Mouse (Mus musculus) left cerebral cortex, adult 2 months (tissue): Measurements from ENCODE around the gene Nusap1. TPM values are rescaled to one million over a fixed set of nuclear protein-coding genes. Genes with fewer than 3 reads are reported as not detected.
"Not testable (repeated sequence)": the region's sequence is repeated elsewhere in the genome, so short reads cannot be mapped to it uniquely, and the experiment has no call there.

ENCODE experiments used
- DNase-seq, 2 experiments: peaks; one replicate each; pipeline ENCODE4 v3.0.0; 2021 to 2022; ENCODE audit warnings: low spot score in 2 of 2, mixed read lengths in 1 of 2; ENCODE audit errors: extremely low spot score in 1 of 2
- H3K27ac ChIP-seq: fragments of 200-600 bp; 2 replicates; pipeline ENCODE4 v1.8.1; 2022
- H3K4me3 ChIP-seq: fragments of 200-600 bp; 2 replicates; pipeline ENCODE4 v1.8.1; 2022
- CTCF ChIP-seq: fragments of 200-600 bp; IDR thresholded peaks from 2 replicates; pipeline ENCODE4 v1.8.1; 2022; ENCODE audit warnings: antibody characterized with exemption, mild to moderate bottlenecking, moderate library complexity
- intact Hi-C: fragments of 180-260 bp; cut with DNase I; formaldehyde crosslinking; loops from one replicate; pipeline ENCODE4 v1.15.1; 2025
- total RNA-seq, 2 experiments: library from RNA; stranded (reverse); gene quantifications; 2 replicates each; pipeline ENCODE4 v1.2.3; 2021

The Nusap1 gene
- total RNA-seq, 2 experiments from 2014 or later: 0.26 to 0.29 TPM

DNA sequence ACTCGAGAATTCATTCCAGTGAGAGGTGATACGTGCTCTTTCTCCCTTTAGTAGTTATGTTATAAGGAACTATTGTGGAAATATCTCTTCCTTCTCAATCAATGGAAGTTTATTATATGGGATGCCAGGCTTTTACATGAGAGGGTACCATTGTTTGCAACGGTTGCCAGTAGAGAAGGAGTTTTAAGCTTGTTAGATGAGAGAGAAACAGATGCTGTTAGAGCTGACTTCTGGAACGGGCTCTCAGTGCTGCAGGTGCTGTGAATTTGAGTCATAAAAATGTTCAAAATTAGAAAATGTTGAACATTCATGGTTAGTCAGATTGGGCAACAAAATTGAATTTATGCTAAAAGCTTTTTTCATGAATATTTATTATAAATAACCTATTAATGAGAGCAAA is 17.1 kb upstream of the Nusap1 start:
- peak overlapping the region; percentile 72 for H3K27ac ChIP-seq
- intact Hi-C loops: no loop called here
- no peak for TF ChIP-seq CTCF
- DNase-seq: no peak
- H3K4me3 ChIP-seq: no peak overlapping the region

GRCm38 (mm10) chr2:119601575-119601974 is 16.5 kb upstream of the Nusap1 start:
- intact Hi-C loops, DNase-seq, H3K4me3 ChIP-seq: not testable (repeated sequence)
- peak overlapping the region; percentile 72 for H3K27ac ChIP-seq

DNA sequence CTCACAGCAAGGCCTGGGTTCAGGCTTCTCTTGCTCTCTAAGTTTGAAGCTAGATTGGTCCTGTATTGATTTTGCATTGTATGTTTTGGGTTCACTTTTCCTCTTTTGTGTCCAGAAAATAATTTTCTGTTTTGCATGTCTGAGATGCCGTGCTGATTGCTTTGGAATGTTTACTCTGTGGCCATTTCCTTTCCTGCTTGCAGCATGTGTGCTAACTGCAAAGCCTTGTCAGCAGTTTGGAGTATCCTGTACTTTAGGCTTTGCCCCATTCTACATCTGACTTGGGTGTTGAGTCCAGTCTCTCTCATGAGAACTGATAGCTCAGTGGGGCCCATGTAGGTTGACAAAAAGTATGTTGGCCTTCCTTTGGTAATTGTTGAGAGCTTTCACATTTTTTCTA is 15.6 kb upstream of the Nusap1 start:
- Histone ChIP-seq H3K27ac (no peak overlapping the region), H3K4me3 (no peak overlapping the region)
- DNase-seq: no peak
- no peak for TF ChIP-seq CTCF
- intact Hi-C loops: no loop called here

DNA sequence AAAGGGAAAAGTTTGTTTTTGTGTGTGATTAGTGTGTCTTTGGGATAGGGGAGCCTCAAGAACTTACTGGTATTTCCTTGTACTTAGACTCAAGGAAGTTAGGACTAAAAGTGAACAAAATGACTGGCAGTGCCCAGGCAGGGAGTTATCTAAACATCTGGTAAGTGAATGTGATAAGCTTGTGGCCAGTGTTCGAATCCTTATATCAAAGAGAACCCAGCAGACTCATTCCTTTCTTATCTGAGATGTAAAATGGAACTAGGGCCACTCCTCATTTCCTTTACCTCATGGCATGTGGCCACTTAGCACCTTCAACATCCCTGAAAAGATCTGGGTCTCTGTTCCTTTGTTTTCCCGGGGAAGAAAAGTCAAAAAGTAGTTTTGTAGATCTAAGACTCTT is 14.2 kb upstream of the Nusap1 start:
- Histone ChIP-seq H3K27ac (no peak overlapping the region), H3K4me3 (no peak overlapping the region)
- TF ChIP-seq CTCF: no peak
- intact Hi-C loops: no loop called here
- DNase-seq: no peak

DNA sequence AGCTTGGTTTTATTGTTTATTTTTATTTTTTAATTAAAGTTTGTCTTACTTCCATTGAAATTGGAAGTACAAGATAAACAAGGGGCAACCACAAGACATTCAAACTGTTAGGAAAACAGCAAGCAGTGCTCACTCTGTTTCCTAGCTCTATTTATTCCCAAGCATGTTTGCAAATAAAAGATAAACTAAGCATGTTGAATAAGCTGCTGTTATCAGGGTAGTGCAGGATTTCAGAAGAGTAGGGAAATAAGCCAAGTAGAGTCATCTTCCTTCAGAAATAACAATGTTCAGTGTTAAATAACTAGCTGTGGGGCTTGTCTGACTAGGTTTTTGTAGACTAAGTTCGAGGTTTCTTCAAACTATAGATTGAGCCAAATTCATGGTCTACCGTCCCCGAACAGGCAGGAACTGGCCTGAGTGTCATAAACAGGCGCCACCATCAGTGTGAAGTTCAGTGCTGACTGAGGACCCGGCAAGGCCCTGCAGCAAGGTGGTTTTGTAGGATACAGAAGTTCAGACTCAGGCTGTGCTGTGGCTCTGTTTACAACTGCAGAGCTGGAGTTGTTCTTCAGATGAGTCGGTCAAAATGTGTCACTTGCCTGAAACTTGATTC is 12.6 kb upstream of the Nusap1 start:
- Histone ChIP-seq H3K27ac (no peak overlapping the region), H3K4me3 (no peak overlapping the region)
- intact Hi-C loops: no loop called here
- DNase-seq: no peak
- no peak for TF ChIP-seq CTCF

DNA sequence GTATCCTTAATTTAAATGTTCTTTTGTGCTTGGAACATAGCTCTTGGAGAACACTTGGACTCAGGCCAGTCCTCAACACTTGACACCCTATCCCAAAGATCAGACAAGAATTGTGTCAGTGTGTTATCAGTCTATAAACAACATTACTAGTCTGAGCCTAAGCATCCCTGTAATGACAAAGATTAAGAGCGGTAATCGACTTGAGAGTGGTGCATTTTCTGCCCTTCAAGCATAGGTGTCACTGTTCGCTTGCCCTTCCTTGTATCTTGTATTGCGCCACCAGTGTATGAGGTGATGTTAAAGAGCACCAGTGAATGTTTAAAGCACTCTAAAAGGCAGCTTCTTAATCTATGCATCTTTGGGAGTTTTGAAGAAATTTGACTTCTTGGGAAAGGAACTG is 11.1 kb upstream of the Nusap1 start:
- intact Hi-C loops: no loop called here
- Histone ChIP-seq H3K4me3 (no peak overlapping the region), H3K27ac (no peak overlapping the region)
- no peak for DNase-seq
- TF ChIP-seq CTCF: no peak; the same call in 1 of the 2 replicates

DNA sequence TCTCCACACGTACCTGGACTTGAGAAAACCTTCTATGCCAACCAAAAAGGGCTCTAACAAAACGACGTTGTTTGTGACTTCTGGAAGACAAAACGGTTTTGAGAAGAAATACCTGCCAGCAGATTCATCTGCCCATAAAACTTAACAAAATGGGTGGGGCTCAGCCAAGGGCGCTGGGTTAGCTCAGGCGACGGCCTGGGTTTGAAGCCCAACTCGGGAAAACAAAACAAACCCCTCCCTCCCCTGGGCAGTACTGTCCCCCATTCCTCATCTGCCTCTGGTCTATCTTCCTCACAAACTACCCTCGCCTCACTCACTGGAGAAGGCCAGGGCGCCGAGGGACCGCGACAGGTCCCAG is 278 bp upstream of the Nusap1 start:
- no peak for DNase-seq
- Histone ChIP-seq H3K27ac (no peak overlapping the region), H3K4me3 (peak overlapping the region; percentile 76)
- no peak for TF ChIP-seq CTCF
- intact Hi-C loops: no loop called here

DNA sequence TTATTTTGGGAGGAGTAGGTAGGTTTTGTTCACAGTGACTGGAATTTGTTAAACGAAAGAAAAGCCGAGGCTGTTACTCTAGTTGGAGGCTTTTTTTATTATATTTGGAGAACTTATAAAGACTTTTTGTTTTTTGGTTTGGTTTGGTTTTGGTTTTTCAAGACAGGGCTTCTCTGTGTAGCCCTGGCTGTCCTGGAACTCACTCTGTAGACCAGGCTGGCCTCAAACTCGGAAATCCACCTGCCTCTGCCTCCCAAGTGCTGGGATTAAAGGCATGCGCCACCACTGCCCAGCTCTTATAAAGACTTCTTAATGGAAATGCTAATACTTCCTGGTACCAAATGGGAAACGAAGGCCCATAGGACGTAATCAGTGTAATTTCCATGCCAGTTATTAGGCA is 904 bp downstream of the Nusap1 start:
- DNase-seq, intact Hi-C loops, H3K27ac ChIP-seq: not testable (repeated sequence)
- peak overlapping the region; percentile 76 for H3K4me3 ChIP-seq

DNA sequence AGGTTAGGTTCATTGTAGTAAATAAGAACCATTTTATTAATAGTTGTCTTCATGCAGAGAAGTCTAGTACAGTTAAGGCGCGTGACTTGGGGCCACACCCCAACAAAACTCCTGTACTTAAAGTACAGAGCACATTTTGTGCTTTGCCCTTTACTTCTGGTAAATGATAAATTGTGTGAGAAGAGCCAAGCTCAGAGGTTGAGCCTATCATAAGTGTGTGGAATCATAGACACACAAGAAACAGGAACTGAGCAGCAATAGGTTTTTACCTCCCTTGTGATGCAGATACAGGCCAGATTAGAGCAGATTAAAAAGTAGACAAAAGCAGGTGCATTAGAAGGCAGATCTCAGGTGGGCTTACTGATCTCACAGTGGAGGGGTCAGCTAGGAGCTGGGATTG is 3.2 kb downstream of the Nusap1 start:
- no peak for TF ChIP-seq CTCF
- DNase-seq: no peak
- Histone ChIP-seq H3K27ac (no peak overlapping the region), H3K4me3 (no peak overlapping the region)
- intact Hi-C loops: no loop called here

GRCm38 (mm10) chr2:119636781-119637180 is 18.7 kb downstream of the Nusap1 start:
- no peak for TF ChIP-seq CTCF
- Histone ChIP-seq H3K4me3 (no peak overlapping the region), H3K27ac (no peak overlapping the region)
- no peak for DNase-seq
- intact Hi-C loops: no loop called here

DNA sequence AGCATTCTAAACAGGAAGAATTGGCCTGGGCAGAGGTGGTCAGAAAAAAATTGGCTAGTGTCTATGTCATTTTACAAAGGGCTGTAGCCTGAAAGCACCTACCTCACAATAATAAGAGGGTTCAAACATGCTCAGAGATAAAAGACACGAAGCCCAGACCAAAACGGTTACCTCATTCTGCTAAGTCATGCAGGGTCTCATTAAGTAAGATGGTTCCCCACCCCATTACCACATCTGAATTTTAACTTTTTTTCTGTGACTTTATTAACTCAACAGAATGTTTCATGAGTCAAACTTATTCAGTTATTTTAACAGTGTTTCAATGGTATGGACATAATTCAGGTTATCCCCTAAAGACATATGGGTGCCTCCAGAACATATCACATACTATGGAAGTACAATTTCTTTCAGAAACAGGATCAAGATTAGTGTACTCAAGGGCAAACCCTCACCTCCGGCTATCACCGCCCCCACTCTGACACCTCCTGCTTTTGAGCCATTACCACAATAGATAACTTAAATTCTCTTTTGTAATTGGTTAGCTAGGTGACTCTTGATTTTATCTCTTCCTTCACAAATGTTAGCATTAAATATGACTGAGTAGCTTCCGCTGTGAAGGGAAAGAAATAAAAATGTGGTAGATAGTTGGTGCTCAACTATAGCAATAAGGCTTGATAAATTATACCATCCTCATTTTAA is 23.3 kb downstream of the Nusap1 start:
- DNase-seq: no peak
- no peak for TF ChIP-seq CTCF
- intact Hi-C loops: no loop called here
- Histone ChIP-seq H3K4me3 (no peak overlapping the region), H3K27ac (no peak overlapping the region)

DNA sequence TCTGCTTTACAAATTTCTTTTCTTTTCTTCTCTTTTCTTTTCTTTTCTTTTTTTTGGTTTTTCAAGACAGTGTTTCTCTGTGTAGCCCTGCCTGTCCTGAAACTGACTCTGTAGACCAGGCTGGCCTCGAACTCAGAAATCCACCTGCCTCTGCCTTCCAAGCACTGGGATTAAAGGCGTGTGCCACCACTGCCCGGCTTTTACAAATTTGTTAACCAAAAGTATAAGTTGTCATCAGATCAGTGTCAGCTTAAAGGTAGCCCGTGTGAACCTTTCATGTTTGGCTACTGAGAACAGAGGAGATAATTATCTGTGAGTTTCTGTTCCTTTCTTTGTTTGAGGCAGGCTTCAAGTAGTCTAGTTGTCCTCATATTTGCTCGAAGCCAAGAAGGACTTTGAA is 26.2 kb downstream of the Nusap1 start:
- intact Hi-C loops: no loop called here
- no peak overlapping the region for H3K4me3 ChIP-seq
- no peak for DNase-seq
- TF ChIP-seq CTCF: no peak
- no peak overlapping the region for H3K27ac ChIP-seq
